Mouse (Mus musculus) limb, embryonic 13.5 days (tissue): Measurements from ENCODE around the gene Olfr147. TPM values are rescaled to one million over a fixed set of nuclear protein-coding genes. Genes with fewer than 3 reads are reported as not detected.
"Not testable (repeated sequence)": the region's sequence is repeated elsewhere in the genome, so short reads cannot be mapped to it uniquely, and the experiment has no call there.

Source experiments
- ATAC-seq: fragments of 200-750 bp; cut with Nextera tagmentation; 2 replicates; pipeline ENCODE4 v1.8.0; 2017; ENCODE audit warnings: low read depth, moderate number of reproducible peaks, moderate TSS enrichment; ENCODE audit not compliant: low FRiP score
- H3K27ac ChIP-seq: fragments of 300-500 bp; sonication (generic); 2 replicates; pipeline ENCODE4 v1.5.1; 2015; ENCODE audit warnings: inconsistent platforms, mild to moderate bottlenecking, moderate library complexity
- H3K27me3 ChIP-seq: fragments of 300-500 bp; sonication (generic); 2 replicates; pipeline ENCODE4 v1.6.1; 2015; ENCODE audit warnings: mild to moderate bottlenecking, inconsistent platforms
- H3K36me3 ChIP-seq: fragments of 300-500 bp; sonication (generic); 2 replicates; pipeline ENCODE4 v1.6.1; 2015; ENCODE audit warnings: inconsistent platforms, mild to moderate bottlenecking, moderate library complexity
- H3K4me1 ChIP-seq: fragments of 300-500 bp; sonication (generic); 2 replicates; pipeline ENCODE4 v1.6.1; 2015; ENCODE audit warnings: inconsistent platforms
- H3K4me2 ChIP-seq: fragments of 300-500 bp; sonication (generic); replicated peaks from 2 replicates; pipeline ENCODE4 v1.6.1; 2015; ENCODE audit warnings: inconsistent platforms, mild to moderate bottlenecking, moderate library complexity
- H3K4me3 ChIP-seq: fragments of 300-500 bp; sonication (generic); 2 replicates; pipeline ENCODE4 v1.5.1; 2015; ENCODE audit warnings: moderate library complexity, mild to moderate bottlenecking, inconsistent platforms
- H3K9ac ChIP-seq: fragments of 300-500 bp; sonication (generic); 2 replicates; pipeline ENCODE4 v1.6.1; 2015; ENCODE audit warnings: mild to moderate bottlenecking, inconsistent platforms
- H3K9me3 ChIP-seq: fragments of 300-500 bp; sonication (generic); 2 replicates; pipeline ENCODE4 v1.6.1; 2016; ENCODE audit warnings: inconsistent platforms
- WGBS: fragments of 180-500 bp; shearing (Covaris S2); methylation state at CpG from one replicate; pipeline ENCODE4 v1.1.7; 2015; 5-methylcytosine and 5-hydroxymethylcytosine counted together
- polyA plus RNA-seq: library from polyadenylated mRNA; unstranded; fragments of >200 nt; fragmentation: Nextera tagmentation; extraction: Ambion mirVana; gene quantifications from 2 replicates; pipeline ENCODE4 v1.2.1, GENCODE M21; 2015

The Olfr147 gene
- not detected in 2 replicates for polyA plus RNA-seq

GRCm38 (mm10) chr9:38401398-38401797, at the start of gene Olfr147:
Gene Olfr147 (plus strand): TSS chr9:38401698.
- no peak for ATAC-seq
- Histone ChIP-seq H3K27ac (no peak within 1 kb of the TSS), H3K4me2 (no peak within 1 kb of the TSS), H3K27me3 (no peaks in the 10 kb centered on the region), H3K9me3 (no peaks in the 10 kb centered on the region), H3K4me3 (no peak within 1 kb of the TSS), H3K4me1 (no peaks in the 10 kb centered on the region), H3K36me3 (no peaks in the 10 kb centered on the region), H3K9ac (no peak within 1 kb of the TSS)
- WGBS, result 79% methylated on average over 1 of the region's 1 CpGs

- no peak within 1 kb of the TSS for H3K9ac ChIP-seq
- H3K27ac ChIP-seq, result no peak within 1 kb of the TSS
- no peak within 1 kb of the TSS for H3K4me2 ChIP-seq
- no peaks in the 10 kb centered on the region for H3K4me1 ChIP-seq
- H3K27me3 ChIP-seq, result no peaks in the 10 kb centered on the region
- no peak within 1 kb of the TSS for H3K4me3 ChIP-seq
- WGBS, result 89% methylated on average over 2 of the region's 2 CpGs
- ATAC-seq, result no peak
- no peaks in the 10 kb centered on the region for H3K36me3 ChIP-seq
- H3K9me3 ChIP-seq, result no peaks in the 10 kb centered on the region
These were observed 34.9 kb upstream of the Olfr147 start, which contains the start of gene Olfr250 for GRCm38 (mm10) chr9:38366596-38366995. Gene Olfr250 (plus strand): TSS chr9:38366896.

GRCm38 (mm10) chr9:38376786-38377185, 24.7 kb upstream of the Olfr147 start, which contains the start of gene Olfr251:
Gene Olfr251 (plus strand): TSS chr9:38377086.
- Histone ChIP-seq H3K4me2 (no peak within 1 kb of the TSS), H3K4me1 (no peaks in the 10 kb centered on the region), H3K27me3 (no peaks in the 10 kb centered on the region), H3K36me3 (no peaks in the 10 kb centered on the region), H3K27ac (no peak within 1 kb of the TSS), H3K9me3 (no peaks in the 10 kb centered on the region), H3K9ac (no peak within 1 kb of the TSS), H3K4me3 (no peak within 1 kb of the TSS)
- WGBS, result 70% methylated on average over 2 of the region's 2 CpGs
- no peak for ATAC-seq

- H3K4me1 ChIP-seq, H3K9ac ChIP-seq, H3K36me3 ChIP-seq, H3K4me2 ChIP-seq, H3K4me3 ChIP-seq, ATAC-seq, H3K9me3 ChIP-seq, H3K27me3 ChIP-seq, H3K27ac ChIP-seq: not testable (repeated sequence)
- 91% methylated on average over 3 of the region's 3 CpGs for WGBS
These were observed 6.0 kb downstream of the Olfr147 start for GRCm38 (mm10) chr9:38407502-38407901.

- H3K9me3 ChIP-seq, result peaks cover 14% of the 10 kb centered on the region
- not testable (repeated sequence) for H3K9ac ChIP-seq, H3K4me1 ChIP-seq, H3K27me3 ChIP-seq, H3K4me3 ChIP-seq, H3K27ac ChIP-seq, H3K36me3 ChIP-seq, ATAC-seq, H3K4me2 ChIP-seq
- 90% methylated on average over 14 of the region's 14 CpGs for WGBS
These were observed 12.0 kb downstream of the Olfr147 start for GRCm38 (mm10) chr9:38413502-38413901.

- Histone ChIP-seq H3K4me1 (no peaks in the 10 kb centered on the region), H3K36me3 (no peaks in the 10 kb centered on the region), H3K27ac (no peak overlapping the region), H3K9ac (no peak overlapping the region), H3K4me2 (no peak overlapping the region), H3K27me3 (no peaks in the 10 kb centered on the region), H3K4me3 (no peak overlapping the region), H3K9me3 (0 out of 2 replicates have a peak, but pooled peaks cover 5% of the 10 kb centered on the region)
- no peak for ATAC-seq
These were observed 22.3 kb downstream of the Olfr147 start for GRCm38 (mm10) chr9:38423801-38424200.

- Histone ChIP-seq H3K27me3 (no peaks in the 10 kb centered on the region), H3K9me3 (0 out of 2 replicates have a peak, but pooled peaks cover 5% of the 10 kb centered on the region), H3K4me3 (no peak overlapping the region), H3K9ac (no peak overlapping the region), H3K27ac (no peak overlapping the region), H3K36me3 (no peaks in the 10 kb centered on the region), H3K4me2 (no peak overlapping the region), H3K4me1 (no peaks in the 10 kb centered on the region)
- WGBS, result 34% methylated on average over 1 of the region's 1 CpGs
- ATAC-seq, result no peak
These were observed 25.5 kb downstream of the Olfr147 start for GRCm38 (mm10) chr9:38427026-38427425.

GRCm38 (mm10) chr9:38429155-38429554, 27.7 kb downstream of the Olfr147 start, which contains the start of gene Olfr901:
Gene Olfr901 (plus strand): TSS chr9:38429455.
- Histone ChIP-seq H3K4me2 (no peak within 1 kb of the TSS), H3K27me3 (no peaks in the 10 kb centered on the region), H3K9me3 (0 out of 2 replicates have a peak, but pooled peaks cover 5% of the 10 kb centered on the region), H3K36me3 (no peaks in the 10 kb centered on the region), H3K4me1 (no peaks in the 10 kb centered on the region), H3K27ac (no peak within 1 kb of the TSS), H3K9ac (no peak within 1 kb of the TSS), H3K4me3 (no peak within 1 kb of the TSS)
- no peak for ATAC-seq
- 76% methylated on average over 1 of the region's 1 CpGs for WGBS

GRCm38 (mm10) chr9:38447352-38447751, 45.9 kb downstream of the Olfr147 start, which contains the start of gene Olfr902:
Gene Olfr902 (plus strand): TSS chr9:38447652.
- no peak within 1 kb of the TSS for H3K4me3 ChIP-seq
- H3K4me2 ChIP-seq, result no peak within 1 kb of the TSS
- 91% methylated on average over 5 of the region's 5 CpGs for WGBS
- H3K4me1 ChIP-seq, result no peaks in the 10 kb centered on the region
- no peaks in the 10 kb centered on the region for H3K36me3 ChIP-seq
- ATAC-seq, result no peak
- H3K9me3 ChIP-seq, result no peaks in the 10 kb centered on the region
- H3K9ac ChIP-seq, result no peak within 1 kb of the TSS
- no peak within 1 kb of the TSS for H3K27ac ChIP-seq
- H3K27me3 ChIP-seq, result no peaks in the 10 kb centered on the region

Other genes with a start within 250 kb of the Olfr147 start
- gene Olfr891, start 220.9 kb upstream of the Olfr147 start, polyA plus RNA-seq, result not detected in 2 replicates
- gene Olfr893, start 193.3 kb upstream of the Olfr147 start, polyA plus RNA-seq, result not detected in 2 replicates
- not detected in 2 replicates for gene Olfr894, start 183.6 kb upstream of the Olfr147 start, polyA plus RNA-seq
- gene Olfr143, start 148.9 kb upstream of the Olfr147 start, polyA plus RNA-seq, result not detected in 2 replicates
- gene Olfr895, start 133.8 kb upstream of the Olfr147 start, polyA plus RNA-seq, result not detected in 2 replicates
- gene Olfr896-ps1, start 110.6 kb upstream of the Olfr147 start, polyA plus RNA-seq, result not detected in 2 replicates
- not detected in 2 replicates for gene Olfr25, start 72.6 kb upstream of the Olfr147 start, polyA plus RNA-seq
- not detected in 2 replicates for gene Olfr898, start 53.3 kb upstream of the Olfr147 start, polyA plus RNA-seq
- gene Olfr250, start 34.8 kb upstream of the Olfr147 start, polyA plus RNA-seq, result not detected in 2 replicates
- not detected in 2 replicates for gene Olfr251, start 24.6 kb upstream of the Olfr147 start, polyA plus RNA-seq
- not detected in 2 replicates for gene Olfr901, start 27.8 kb downstream of the Olfr147 start, polyA plus RNA-seq
- gene Olfr902, start 46.0 kb downstream of the Olfr147 start, polyA plus RNA-seq, result not detected in 2 replicates
- gene Olfr904, start 61.4 kb downstream of the Olfr147 start, polyA plus RNA-seq, result not detected in 2 replicates
- not detected in 2 replicates for gene Olfr905, start 69.4 kb downstream of the Olfr147 start, polyA plus RNA-seq
- gene Olfr906, start 85.4 kb downstream of the Olfr147 start, polyA plus RNA-seq, result not detected in 2 replicates
- gene Olfr907, start 94.1 kb downstream of the Olfr147 start, polyA plus RNA-seq, result not detected in 2 replicates
- not detected in 2 replicates for gene Olfr911-ps1, start 119.9 kb downstream of the Olfr147 start, polyA plus RNA-seq
- gene Olfr910, start 136.2 kb downstream of the Olfr147 start, polyA plus RNA-seq, result not detected in 2 replicates
- gene Olfr912, start 178.5 kb downstream of the Olfr147 start, polyA plus RNA-seq, result not detected in 2 replicates
- gene Olfr913, start 191.1 kb downstream of the Olfr147 start, polyA plus RNA-seq, result not detected in 2 replicates
- not detected in 2 replicates for gene Olfr914, start 203.4 kb downstream of the Olfr147 start, polyA plus RNA-seq